Mouse (Mus musculus) lung, embryonic 15.5 days (tissue): ENCODE results near the gene Zfp706. TPM values are rescaled to one million over a fixed set of nuclear protein-coding genes. Genes with fewer than 3 reads are reported as not detected.

ENCODE experiments used
- ATAC-seq: fragments of 200-750 bp; cut with Nextera tagmentation; 2 replicates; pipeline ENCODE4 v1.8.0; 2017; ENCODE audit warnings: moderate number of reproducible peaks, borderline replicate concordance; ENCODE audit not compliant: low FRiP score, low TSS enrichment; ENCODE audit errors: extremely low read depth
- H3K27ac ChIP-seq: fragments of 300-500 bp; sonication (generic); 2 replicates; pipeline ENCODE4 v1.5.1; 2015; ENCODE audit warnings: moderate library complexity, mild to moderate bottlenecking, inconsistent platforms
- H3K27me3 ChIP-seq: fragments of 300-500 bp; sonication (generic); 2 replicates; pipeline ENCODE4 v1.6.1; 2015; ENCODE audit warnings: inconsistent platforms
- H3K36me3 ChIP-seq: fragments of 300-500 bp; sonication (generic); 2 replicates; pipeline ENCODE4 v1.6.1; 2015; ENCODE audit warnings: inconsistent platforms
- H3K4me1 ChIP-seq: fragments of 300-500 bp; sonication (generic); 2 replicates; pipeline ENCODE4 v1.6.1; 2015; ENCODE audit warnings: inconsistent platforms
- H3K4me2 ChIP-seq: fragments of 300-500 bp; sonication (generic); 2 replicates; pipeline ENCODE4 v1.6.1; 2015; ENCODE audit warnings: inconsistent platforms, mild to moderate bottlenecking, moderate library complexity
- H3K4me3 ChIP-seq: fragments of 300-500 bp; sonication (generic); 2 replicates; pipeline ENCODE4 v1.5.1; 2015; ENCODE audit warnings: mild to moderate bottlenecking, inconsistent platforms
- H3K9ac ChIP-seq: fragments of 300-500 bp; sonication (generic); 2 replicates; pipeline ENCODE4 v1.6.1; 2015; ENCODE audit warnings: inconsistent platforms
- H3K9me3 ChIP-seq: fragments of 300-500 bp; sonication (generic); 2 replicates; pipeline ENCODE4 v1.6.1; 2016; ENCODE audit warnings: inconsistent platforms
- WGBS: fragments of 180-500 bp; shearing (Covaris S2); methylation state at CpG from one replicate; pipeline ENCODE4 v1.1.7; 2015; 5-methylcytosine and 5-hydroxymethylcytosine counted together
- polyA plus RNA-seq: library from polyadenylated mRNA; unstranded; fragments of >200 nt; fragmentation: Nextera tagmentation; extraction: Ambion mirVana; gene quantifications from 2 replicates; pipeline ENCODE4 v1.2.1, GENCODE M21; 2015

The Zfp706 gene
- polyA plus RNA-seq, 1 experiment from 2014 or later: 418 TPM

DNA sequence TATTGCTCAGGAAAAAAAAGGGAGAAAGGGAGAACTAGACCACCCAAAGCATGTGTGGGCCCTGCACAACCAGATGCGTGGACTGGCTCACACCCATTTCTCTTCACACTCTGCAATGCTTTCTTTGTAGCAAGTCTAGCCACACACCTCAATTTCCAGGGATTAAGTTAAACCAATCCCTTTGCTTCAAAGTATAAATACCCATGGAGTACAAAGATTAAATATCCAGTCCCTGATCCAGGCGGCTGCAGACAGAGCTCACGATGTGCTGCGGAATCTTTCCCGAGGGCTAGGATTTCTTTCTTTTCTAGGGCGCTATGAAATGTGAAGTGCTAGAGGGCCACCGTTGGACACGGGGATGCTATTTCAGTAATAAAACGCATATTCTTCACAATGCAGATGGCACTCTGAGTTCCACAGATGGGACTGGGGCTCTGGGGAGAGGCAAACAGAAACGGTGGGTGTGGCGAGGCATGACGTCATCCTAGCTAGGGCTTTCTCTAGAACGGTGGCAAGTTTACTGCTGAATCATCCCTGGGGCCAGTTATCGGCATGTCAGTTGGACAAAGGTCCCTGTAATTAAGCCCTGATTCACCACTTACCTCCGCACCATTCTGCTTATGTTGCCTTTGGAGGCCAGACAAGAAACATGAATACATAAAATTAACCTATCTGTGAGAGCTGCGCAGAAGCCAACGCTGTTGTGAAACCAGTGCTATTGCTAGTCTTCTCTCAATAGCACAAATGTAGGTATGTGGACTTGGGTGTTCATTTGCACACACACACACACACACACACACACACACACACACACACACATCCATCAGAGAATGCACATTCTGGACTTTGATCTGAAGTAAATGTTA, 47.3 kb downstream of the Zfp706 start:
- Histone ChIP-seq H3K9me3 (no peaks in the 10 kb centered on the region), H3K27ac (no peak overlapping the region), H3K4me3 (no peak overlapping the region), H3K36me3 (no peaks in the 10 kb centered on the region), H3K4me2 (peak overlapping the region; percentile 19), H3K27me3 (peaks cover under 1% of the 10 kb centered on the region; the same call in 1 of the 2 replicates), H3K9ac (no peak overlapping the region), H3K4me1 (peaks cover 4% of the 10 kb centered on the region)
- ATAC-seq: peak; percentile 49; the same call in 1 of the 2 replicates
- WGBS: 59% methylated on average over 17 of the region's 17 CpGs

DNA sequence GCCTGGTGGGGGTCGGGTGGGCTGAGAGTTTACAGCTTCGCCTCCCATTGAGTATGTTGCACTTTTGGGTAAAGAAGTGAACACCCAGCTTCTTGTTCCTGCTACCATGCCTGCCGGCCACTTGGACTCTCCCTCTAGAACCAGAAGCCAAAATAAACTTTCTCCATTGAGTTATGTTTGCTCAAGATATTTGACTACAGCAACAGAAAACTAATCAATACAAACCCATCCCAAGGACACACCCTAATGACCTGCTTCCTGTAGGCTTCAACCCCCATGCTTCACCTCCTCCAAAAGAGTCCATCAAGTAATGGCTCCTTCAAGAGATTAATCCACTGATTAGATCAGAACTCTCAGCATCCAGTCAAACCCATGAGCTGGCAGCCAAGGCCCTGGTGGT, 51.4 kb downstream of the Zfp706 start:
- Histone ChIP-seq H3K27me3 (peaks cover 9% of the 10 kb centered on the region), H3K4me1 (peaks cover 4% of the 10 kb centered on the region), H3K9me3 (no peaks in the 10 kb centered on the region), H3K9ac (no peak overlapping the region), H3K4me3 (no peak overlapping the region), H3K36me3 (no peaks in the 10 kb centered on the region), H3K4me2 (no peak overlapping the region), H3K27ac (no peak overlapping the region)
- WGBS: 91% methylated on average over 3 of the region's 3 CpGs
- no peak for ATAC-seq

DNA sequence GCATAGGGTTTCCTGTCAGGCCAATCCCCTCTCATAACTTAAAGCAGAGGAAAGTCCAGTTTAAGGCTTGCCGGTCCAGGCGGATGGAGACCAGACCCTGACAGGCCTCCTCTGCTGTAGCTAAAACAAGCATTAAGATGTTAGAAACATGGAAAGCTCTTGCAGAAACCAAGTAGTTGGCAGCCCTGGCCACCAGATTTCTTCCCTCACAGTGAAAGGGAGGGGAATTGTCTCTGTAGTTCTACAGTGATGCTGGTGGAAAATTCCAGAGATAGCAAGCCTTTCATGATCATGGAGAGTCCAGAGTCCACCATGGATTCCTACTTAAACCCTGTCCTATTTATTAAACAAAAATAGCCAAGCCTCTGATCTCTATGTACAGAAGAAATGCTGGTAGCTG, 57.3 kb downstream of the Zfp706 start:
- H3K9ac ChIP-seq: no peak overlapping the region
- H3K27me3 ChIP-seq: peaks cover 8% of the 10 kb centered on the region
- H3K27ac ChIP-seq: no peak overlapping the region
- H3K4me3 ChIP-seq: no peak overlapping the region
- no peaks in the 10 kb centered on the region for H3K9me3 ChIP-seq
- H3K4me2 ChIP-seq: no peak overlapping the region
- no peak for ATAC-seq
- H3K36me3 ChIP-seq: no peaks in the 10 kb centered on the region
- WGBS: 82% methylated on average over 2 of the region's 2 CpGs
- no peaks in the 10 kb centered on the region for H3K4me1 ChIP-seq

DNA sequence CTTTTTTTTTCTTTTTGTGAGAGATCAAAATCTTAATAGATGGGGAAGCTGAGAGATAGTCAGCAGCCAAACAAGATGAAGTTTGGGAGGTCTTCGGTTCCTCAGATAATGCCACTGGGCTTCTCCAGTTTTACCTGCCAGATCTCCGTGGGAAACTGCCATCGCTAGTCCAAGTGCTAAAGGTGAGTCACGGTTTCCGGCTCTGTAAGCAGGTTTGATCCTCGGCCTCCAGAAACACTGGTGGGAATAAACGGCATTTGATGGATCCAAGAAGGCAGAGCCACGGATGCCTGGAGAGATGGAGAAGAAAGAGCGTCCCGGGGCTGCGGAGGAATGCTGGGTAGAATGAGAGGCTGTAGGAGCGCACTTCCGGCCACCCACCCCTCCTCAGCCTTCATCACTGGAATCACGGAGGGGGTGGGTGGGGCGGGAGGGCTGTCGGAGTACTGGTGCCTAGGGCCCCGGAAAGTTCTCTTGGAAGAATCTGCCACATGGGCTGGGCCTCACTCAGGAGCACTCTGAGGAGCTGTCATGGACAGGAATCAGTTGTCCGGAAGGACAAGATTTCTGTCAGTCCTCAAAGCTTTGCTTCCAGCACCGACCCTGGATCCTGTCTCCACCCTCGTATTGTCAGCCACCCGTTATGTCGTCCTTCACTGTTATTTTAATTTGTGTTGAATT, 58.6 kb downstream of the Zfp706 start:
- H3K9ac ChIP-seq: no peak overlapping the region
- H3K9me3 ChIP-seq: no peaks in the 10 kb centered on the region
- 61% methylated on average over 22 of the region's 22 CpGs for WGBS
- no peaks in the 10 kb centered on the region for H3K4me1 ChIP-seq
- H3K4me3 ChIP-seq: no peak overlapping the region
- H3K36me3 ChIP-seq: no peaks in the 10 kb centered on the region
- no peaks in the 10 kb centered on the region for H3K27me3 ChIP-seq
- peak overlapping the region; percentile 27 for H3K4me2 ChIP-seq
- ATAC-seq: peak; percentile 55; the same call in 1 of the 2 replicates
- no peak overlapping the region for H3K27ac ChIP-seq
